Mouse (Mus musculus) cerebral cortex, adult 2 months (tissue): Measurements from ENCODE around the gene Gm20388.

Experiments used
- WGBS: fragments of 180-500 bp; shearing (Covaris S2); methylation state at CpG from one replicate; pipeline ENCODE4 v1.1.7; 2018; 5-methylcytosine and 5-hydroxymethylcytosine counted together

The Gm20388 gene

DNA sequence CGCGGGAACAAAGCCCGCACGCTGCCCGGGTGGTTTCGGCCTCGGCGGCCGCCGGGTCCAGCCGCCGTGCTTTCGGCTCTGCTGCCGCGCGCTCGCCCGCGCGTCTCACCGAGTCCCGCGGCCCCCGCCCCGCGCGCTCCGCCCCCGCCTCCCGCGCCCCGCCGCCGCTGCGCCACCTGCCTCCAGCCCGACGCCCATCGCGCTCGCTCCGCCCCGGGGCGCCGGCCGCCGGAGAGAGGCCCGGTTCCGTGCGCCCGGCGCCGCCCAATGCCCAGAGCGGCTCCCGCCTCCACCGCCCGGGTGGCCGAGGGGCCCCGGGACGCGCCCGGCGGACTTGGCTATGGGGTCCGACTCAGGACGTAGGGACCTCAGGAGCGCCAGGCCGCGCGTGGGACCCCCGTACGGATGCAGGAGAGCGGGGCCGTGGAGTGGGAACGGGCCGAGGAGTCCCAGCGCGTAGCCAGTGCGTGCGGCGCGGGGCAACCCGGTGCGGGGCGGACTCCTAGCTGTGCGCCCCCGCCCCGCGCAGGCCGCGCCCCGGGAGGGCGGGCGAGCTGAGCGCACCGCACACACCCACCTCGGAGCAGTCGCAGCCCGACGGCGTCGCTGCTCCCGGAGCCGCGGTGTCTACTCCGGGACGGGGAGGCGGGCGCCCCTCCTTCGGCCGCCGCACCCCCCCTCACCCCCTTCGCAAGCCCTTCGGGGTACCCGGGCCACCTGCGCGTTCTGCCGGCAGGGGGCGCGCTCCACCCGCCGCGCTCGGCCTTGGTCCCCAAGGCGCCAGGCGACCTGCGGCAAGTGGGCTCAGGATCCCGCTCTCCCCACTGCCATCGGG lies 2767.6 kb downstream of the Gm20388 start:
- WGBS: under 1% methylated on average over 117 of the region's 127 CpGs

GRCm38 (mm10) chr8:122678896-122679210 lies 2768.2 kb downstream of the Gm20388 start:
- 3% methylated on average over 14 of the region's 14 CpGs for WGBS

DNA sequence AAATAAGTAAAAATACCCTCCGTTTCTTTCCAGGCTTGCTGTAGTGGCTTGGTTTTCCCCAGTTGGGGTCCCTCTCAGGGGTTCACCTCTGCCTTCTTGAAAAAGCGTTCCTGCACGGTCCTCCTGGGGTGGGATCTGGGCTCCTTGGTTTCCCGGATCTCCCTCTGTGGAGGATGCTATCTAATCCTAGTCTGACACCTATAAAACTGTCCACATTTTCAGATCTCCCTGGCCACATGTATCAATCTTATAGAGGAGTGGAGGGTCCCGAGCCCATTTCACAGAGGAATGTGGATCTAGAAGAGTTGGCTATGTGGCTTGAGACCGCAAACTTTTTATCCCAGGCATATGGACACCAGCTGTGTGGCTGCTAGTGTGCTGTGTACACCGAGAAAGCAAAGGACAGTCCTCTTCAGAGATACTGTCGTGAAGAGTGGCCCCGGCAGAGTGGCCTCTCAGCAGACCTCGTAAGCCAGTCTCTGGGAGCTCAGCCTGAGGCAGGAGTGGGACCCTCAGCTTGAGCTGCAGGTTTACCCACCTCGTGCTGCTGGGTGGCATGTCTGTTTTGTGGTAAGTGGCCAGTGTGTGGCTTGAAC lies 2768.8 kb downstream of the Gm20388 start:
- 41% methylated on average over 11 of the region's 11 CpGs for WGBS

DNA sequence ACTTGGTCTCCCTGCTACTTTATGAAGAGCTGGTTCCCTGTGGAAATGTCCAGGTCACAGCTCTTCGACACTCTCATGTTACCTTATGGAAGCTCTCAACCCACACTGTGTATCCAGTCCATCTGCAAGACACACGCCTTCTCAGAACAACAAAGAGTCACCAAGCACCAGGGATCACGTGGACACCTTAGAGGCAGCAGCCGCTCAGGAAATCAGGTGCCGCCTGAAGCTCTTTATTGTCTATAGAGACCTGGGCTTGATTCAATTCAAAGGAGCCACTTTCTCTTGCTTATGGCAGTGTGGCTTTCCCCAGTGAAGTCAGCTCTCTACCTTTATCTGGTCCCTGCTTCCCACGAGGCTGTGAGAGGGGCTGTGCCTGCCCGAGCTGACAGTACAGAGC lies 2769.5 kb downstream of the Gm20388 start:
- WGBS: 60% methylated on average over 7 of the region's 7 CpGs

DNA sequence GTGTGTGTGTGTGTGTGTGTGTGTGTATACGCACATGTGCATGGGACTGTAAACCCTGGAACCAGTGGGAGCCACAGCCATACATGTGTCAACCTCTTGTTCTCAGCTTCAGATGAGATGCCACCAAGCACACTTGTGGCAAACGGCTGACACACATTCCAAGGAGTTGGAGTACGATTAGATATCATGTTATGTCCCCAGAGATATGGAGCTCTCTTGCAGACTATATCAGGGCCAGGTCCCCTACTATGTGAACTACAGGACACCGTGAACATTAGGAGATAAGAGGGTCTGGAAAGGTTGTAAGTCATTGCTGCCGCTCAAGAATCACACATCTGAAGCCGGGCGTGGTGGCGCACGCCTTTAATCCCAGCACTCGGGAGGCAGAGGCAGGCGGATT lies 2772.2 kb downstream of the Gm20388 start:
- WGBS: 94% methylated on average over 11 of the region's 11 CpGs

DNA sequence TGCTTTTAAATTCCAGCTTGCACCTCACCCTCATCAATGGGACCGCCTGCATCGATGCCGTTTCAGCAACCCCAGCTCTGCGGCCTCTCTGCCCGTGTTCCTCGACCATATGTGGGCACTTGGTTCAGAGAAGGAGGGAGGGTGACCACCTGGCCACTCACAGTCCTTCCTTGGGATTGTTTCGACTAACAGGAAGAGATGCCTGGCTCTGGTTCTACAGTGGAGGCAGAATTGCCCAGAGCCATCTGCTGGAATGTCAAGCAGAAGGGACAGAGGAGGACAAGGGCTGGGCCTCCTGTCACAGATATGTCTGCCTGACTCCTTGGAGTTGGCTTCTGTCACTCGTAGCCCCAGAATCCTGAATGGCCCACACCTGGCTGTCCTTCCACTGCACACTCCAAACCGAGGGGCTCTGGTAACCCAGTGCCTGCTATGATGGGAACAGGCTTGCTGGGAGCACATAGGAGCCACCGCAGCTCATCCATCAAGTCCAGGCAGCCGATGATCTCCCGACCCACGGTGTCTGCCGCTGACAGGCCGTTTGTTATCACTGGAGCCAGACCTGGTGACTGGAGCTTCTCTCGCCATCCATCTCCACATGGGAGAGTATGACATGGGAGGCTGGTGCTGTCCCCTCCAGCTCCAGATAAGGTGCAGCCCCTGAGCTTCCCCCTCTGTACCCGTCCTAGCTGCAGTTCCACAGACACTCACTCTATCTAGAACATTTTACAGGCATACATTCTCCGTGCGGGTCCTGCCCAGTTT lies 2774.6 kb downstream of the Gm20388 start:
- 91% methylated on average over 19 of the region's 19 CpGs for WGBS

GRCm38 (mm10) chr8:122686879-122687278 lies 2776.2 kb downstream of the Gm20388 start:
- WGBS: 79% methylated on average over 9 of the region's 9 CpGs

DNA sequence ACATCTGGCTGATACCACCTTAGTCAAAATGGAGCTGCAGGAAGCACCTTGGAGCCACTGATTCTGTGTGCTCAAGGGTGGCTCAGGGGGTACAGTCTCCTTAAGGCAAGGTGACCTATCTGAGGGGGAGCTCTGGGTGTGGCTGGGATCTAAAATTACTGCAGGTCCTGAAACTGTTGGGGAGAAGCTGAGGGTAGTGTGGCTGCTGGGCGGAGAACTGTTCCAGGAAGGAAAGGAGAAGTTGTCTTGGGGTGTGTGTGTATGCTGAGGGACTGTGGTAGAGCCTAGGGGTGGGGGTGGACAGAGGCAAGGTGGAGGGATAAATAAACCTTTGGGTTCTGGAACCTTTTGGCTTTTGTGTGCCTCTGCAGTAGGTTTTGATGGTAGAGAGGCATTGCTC lies 2778.7 kb downstream of the Gm20388 start:
- WGBS: 90% methylated on average over 1 of the region's 1 CpGs

DNA sequence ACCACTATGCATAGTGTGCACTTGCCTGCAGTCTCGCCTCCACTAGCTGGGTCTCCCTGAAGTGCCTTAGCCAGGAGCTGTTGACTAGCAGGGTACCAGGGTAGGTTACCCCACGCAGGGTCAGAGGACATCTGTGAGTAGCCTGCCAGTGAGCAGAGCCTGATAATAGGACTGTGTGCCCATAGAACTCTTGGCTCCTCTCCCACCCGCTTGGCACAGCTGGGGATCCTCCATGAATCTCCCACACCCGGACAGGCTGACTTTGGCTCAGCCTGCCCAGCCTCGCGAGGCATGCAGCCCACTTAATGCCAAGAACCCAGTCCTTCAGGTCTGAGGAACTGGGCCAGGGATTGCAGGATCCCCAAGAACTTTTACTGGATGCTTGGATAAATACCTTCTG lies 2780.4 kb downstream of the Gm20388 start:
- 52% methylated on average over 6 of the region's 6 CpGs for WGBS

GRCm38 (mm10) chr8:122692152-122692551 lies 2781.5 kb downstream of the Gm20388 start:
- 92% methylated on average over 8 of the region's 8 CpGs for WGBS

DNA sequence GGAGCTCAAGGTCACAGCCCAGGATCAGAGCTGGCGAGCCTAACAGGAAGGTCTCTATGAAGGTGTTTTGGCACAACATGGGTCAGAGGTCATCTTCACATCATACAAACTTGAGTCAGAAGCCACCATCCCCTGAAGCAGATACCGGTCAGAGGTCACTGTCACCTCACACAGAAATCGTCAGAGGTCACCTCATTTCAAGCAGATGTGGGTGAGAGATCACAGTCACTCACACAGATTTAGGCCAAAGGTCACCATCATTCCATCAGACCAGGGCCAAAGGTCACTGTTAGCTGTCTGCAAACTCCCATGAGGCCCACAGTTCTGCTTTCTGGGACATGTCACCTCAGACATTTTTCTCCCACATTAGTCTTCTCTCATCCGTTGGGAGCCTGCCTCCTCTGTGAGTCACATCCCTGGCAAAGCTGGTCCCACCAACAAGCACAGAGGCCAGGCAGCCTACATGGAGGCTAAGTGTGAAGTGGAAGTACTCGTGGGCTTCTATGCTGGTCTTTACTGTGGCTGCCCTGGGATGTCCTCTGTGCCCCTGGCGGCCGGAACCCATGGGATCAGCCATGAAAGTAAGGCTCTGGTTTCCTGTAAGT lies 2784.9 kb downstream of the Gm20388 start:
- 75% methylated on average over 7 of the region's 7 CpGs for WGBS

DNA sequence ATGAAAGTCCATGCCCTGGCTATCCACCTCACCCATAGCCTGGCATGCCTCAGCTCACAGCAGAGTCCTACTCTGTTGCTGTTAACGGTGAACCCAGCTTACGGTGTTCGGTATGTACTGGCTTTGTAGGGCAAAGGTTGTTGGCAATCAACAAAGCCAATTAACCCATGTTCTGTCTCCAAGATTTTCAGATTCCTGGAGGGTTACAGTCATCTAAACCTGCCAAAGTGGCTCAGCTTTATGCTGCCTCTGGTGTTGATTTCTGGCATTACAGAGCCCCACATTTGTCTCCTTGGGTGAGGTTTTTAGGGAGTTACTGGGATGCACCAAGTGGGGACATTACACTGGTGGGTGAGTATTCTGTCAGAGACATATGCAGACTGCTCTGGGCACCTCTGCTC lies 2786.5 kb downstream of the Gm20388 start:
- 55% methylated on average over 3 of the region's 3 CpGs for whole genome bisulfite sequencing

DNA sequence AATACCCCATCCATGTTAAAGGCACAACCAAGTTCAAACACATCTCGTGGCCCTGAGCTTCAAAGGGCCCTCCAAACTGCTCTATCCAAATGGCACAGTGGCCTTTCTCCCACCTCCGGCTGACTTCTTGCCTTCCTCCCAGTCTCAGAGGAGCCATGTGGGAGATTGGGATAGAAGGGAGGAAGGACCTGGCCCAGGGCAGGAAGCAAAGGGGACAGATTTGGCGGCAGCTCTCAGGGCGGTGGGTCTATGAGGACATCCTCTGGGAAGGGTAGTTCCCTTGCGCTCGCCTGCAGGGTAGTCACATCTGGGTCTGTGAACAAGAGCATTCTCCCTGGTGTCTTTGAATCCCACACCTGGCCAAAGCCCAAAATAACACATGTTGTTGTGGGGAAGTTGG lies 2786.9 kb downstream of the Gm20388 start:
- 91% methylated on average over 6 of the region's 6 CpGs for WGBS

DNA sequence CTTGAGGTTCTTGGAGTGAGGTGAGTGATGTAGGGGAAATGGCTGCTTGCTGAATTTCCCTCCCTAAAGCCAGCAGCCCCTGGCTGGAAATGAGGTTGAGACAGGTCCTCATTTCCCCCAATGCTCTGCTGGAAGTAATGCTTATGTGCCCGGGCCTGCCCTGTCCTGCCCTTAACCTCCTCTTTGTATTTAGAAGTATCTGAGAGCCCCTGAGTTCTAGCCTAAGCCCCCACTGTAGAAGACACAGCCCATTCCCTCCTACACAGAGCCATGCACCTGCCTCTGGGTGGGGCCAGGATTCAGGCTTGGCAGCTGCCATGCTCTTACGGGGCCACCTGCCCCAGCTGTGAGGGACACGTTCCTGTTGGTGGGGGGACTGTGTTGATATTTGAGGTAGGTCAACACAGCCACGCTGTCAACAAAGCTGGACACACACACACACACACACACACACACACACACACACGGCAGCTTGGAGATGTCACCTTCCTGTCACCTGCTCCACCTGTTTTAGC lies 2787.7 kb downstream of the Gm20388 start:
- WGBS: 68% methylated on average over 5 of the region's 5 CpGs

DNA sequence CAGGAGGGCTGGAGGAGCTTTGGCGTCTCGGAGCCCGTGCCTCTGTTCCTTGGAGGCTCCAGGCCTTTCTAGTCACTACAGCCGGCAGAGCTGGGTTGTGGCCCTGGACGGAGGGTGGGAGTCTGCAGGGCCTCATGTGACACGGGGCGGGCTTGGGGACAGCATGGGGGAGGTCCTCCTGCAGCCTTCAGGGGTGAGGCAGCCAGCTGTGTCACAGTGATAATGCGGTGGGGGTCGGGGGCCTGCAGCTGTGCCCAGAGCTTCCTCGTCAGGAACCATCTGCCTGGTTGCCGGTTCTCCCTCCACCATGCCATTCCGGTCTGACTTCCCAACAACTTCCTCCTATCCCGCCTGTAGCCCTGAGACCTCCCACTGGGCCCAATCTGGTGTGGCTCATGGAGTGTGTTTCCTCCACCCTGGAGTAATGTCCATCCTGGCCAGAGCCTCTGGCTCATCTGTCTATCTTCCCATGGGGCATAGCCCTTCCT lies 2788.4 kb downstream of the Gm20388 start, which contains the start of gene Cbfa2t3:
Gene Cbfa2t3 (minus strand): TSS at position 105 of the 488 bp plus-strand sequence.
- WGBS: 65% methylated on average over 13 of the region's 13 CpGs

- WGBS: 86% methylated on average over 13 of the region's 13 CpGs
These were observed 2790.0 kb downstream of the Gm20388 start for GRCm38 (mm10) chr8:122700628-122701027.

DNA sequence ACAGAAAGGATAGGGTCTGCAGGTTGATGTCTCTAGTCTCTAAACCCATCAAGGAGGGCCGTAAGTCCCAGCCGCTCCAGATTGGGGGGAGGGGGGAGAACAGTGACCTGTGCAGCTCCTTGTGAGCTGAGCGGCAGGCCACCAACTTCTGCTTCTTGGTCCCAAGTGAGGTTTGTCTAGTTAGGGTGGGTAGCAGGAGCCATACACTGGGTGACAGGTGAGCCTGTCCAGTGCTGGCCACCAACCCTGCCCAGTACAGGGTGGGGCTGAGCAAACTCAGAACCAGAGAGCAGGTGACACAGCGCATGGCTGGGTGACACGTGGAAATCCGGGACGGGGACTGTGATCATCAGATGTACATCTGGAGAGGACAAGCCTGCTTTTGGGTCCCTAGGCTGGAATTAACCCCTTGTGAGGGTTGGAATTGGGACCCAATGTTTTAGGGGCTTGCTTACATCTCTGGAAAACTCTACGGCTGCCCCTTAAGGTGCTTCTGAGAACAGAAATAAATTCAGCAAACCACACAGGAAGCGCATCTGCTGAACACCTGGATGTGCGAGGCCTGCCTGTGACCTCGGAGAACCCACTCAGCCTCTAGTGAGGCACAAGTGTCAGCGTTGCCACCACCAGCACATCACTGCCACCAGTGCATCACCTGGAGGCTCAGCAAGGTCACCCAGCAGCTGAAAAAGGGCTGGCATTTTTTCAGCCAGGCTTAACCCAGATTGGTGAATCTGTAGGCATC lies 2791.0 kb downstream of the Gm20388 start:
- WGBS: 86% methylated on average over 12 of the region's 12 CpGs

- 75% methylated on average over 10 of the region's 10 CpGs for WGBS
These were observed 2791.8 kb downstream of the Gm20388 start for GRCm38 (mm10) chr8:122702301-122702941.

DNA sequence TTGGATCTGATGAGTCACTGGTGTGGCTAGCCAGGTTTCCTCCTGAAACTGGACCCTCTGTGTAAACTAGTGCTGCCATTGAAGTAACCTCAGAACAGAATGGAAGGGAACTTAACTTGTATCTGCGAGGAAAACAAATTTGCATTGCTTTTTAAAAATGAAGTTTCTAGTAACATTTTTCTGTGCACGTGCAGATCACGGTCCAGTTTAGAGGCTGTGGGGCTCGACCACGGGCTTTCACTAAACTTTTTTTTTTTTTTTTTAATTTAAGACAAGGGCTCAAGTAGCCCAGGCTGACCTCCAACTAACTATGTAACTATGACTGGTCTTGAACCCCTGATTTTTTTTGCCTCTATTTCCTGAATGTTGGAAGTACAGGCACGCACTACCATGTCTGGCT lies 2792.3 kb downstream of the Gm20388 start:
- 89% methylated on average over 6 of the region's 6 CpGs for WGBS

- WGBS: 86% methylated on average over 3 of the region's 3 CpGs
These were observed 2794.0 kb downstream of the Gm20388 start for GRCm38 (mm10) chr8:122704612-122705011.
